Mouse (Mus musculus) MEL (cell line): Measurements from ENCODE around the gene Vcp.

Source experiments
- CTCF ChIP-seq, 3 experiments: IDR thresholded peaks in 2 of 3; conservative IDR thresholded peaks in 1 of 3; 2 replicates each; pipeline ENCODE4 v1.5.1; 2011 to 2012; ENCODE audit warnings: low read length in 3 of 3, low read depth in 2 of 3, mild to moderate bottlenecking in 2 of 3, improper control_type of control experiment in 1 of 3, inconsistent platforms in 1 of 3, mixed read lengths in 1 of 3, moderate library complexity in 1 of 3; ENCODE audit not compliant: control insufficient read depth in 1 of 3, insufficient read depth in 1 of 3, poor library complexity in 1 of 3, severe bottlenecking in 1 of 3
- MAFK ChIP-seq: IDR thresholded peaks from 2 replicates; pipeline ENCODE4 v1.6.1; 2011; ENCODE audit warnings: low read depth, mild to moderate bottlenecking, low read length, improper control_type of control experiment, borderline replicate concordance
- MAZ ChIP-seq: IDR thresholded peaks from 2 replicates; pipeline ENCODE4 v1.6.1; 2012; ENCODE audit warnings: low read depth, mild to moderate bottlenecking, inconsistent platforms, low read length, improper control_type of control experiment
- MEF2A ChIP-seq: IDR thresholded peaks from 2 replicates; pipeline ENCODE4 v1.6.1; 2014; ENCODE audit warnings: low read depth, mild to moderate bottlenecking, inconsistent platforms, low read length, improper control_type of control experiment; ENCODE audit not compliant: poor library complexity, insufficient replicate concordance, severe bottlenecking; ENCODE audit errors: extremely low read depth
- RAD21 ChIP-seq: IDR thresholded peaks from 2 replicates; pipeline ENCODE4 v1.6.1; 2011; ENCODE audit warnings: mild to moderate bottlenecking, low read depth, low read length, improper control_type of control experiment

DNA sequence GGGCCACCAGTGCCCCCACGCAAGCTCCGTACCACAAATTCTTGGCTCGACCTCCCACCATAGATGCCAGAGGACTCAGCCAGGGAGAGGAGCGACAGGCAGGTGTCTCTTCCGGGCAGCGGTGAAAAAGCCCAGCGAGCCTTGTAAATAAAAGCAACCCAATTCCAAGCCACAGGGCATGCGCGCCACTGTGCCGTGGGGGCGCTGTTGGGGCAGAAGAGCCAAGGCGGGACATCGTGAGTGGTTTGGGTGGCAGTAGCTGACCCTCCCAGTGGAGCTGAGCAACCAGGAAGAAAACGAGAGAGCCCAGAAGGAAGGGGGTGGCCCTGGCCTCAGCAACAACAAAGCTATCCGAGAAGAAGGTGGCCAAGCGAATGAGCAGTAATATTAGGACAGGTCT lies 20.6 kb upstream of the Vcp start:
- TF ChIP-seq RAD21 (no peak), MAZ (no peak), CTCF (IDR thresholded peaks at IDR 0.05 in 2 of 3, conservative IDR thresholded peaks at IDR 0.05 in 1 of 3; ENCODE audit: control insufficient read depth in 1 of 3, insufficient read depth in 1 of 3, low read depth in 2 of 3, low read length in 3 of 3, poor library complexity in 1 of 3, severe bottlenecking in 1 of 3) (peak in 2 of 3 experiments; percentile 5 to 12; a peak in 1 of 6 replicates), MEF2A (no peak), MAFK (no peak)
